Mouse (Mus musculus) liver, embryonic 14.5 days (tissue): ENCODE data around the gene Defb39. TPM values are rescaled to one million over a fixed set of nuclear protein-coding genes. Genes with fewer than 3 reads are reported as not detected.

Source experiments
- ATAC-seq: fragments of 200-750 bp; cut with Nextera tagmentation; 2 replicates; pipeline ENCODE4 v1.8.0; 2017; ENCODE audit warnings: moderate number of reproducible peaks, mild to moderate bottlenecking, moderate library complexity; ENCODE audit not compliant: insufficient read depth
- DNase-seq, 3 experiments: peaks; one replicate each; pipeline ENCODE4 v3.0.0-alpha.2; 2012 to 2013; ENCODE audit warnings: low read depth in 3 of 3, low spot score in 3 of 3
- H3K27ac ChIP-seq: fragments of 300-500 bp; sonication (generic); 2 replicates; pipeline ENCODE4 v1.5.1; 2014; ENCODE audit warnings: moderate library complexity, mild to moderate bottlenecking, control low read depth, inconsistent platforms
- H3K27me3 ChIP-seq: fragments of 300-500 bp; sonication (generic); 2 replicates; pipeline ENCODE4 v1.6.1; 2014; ENCODE audit warnings: mild to moderate bottlenecking, low read length, moderate library complexity; ENCODE audit not compliant: control insufficient read depth, insufficient read depth
- H3K36me3 ChIP-seq: fragments of 300-500 bp; sonication (generic); replicated peaks from 2 replicates; pipeline ENCODE4 v1.6.1; 2014; ENCODE audit warnings: low read depth; ENCODE audit not compliant: control insufficient read depth, insufficient read depth
- H3K4me1 ChIP-seq, 2 experiments: fragments of 200-500 bp in 1 of 2; fragments of 300-500 bp in 1 of 2; sonication (generic) in 1 of 2; replicated peaks; 2 replicates each; pipeline ENCODE4 v1.6.1; 2012 to 2014; ENCODE audit warnings: antibody characterized with exemption in 1 of 2, inconsistent platforms in 1 of 2, low read length in 1 of 2; ENCODE audit not compliant: control insufficient read depth in 2 of 2, insufficient read depth in 2 of 2
- H3K4me2 ChIP-seq: fragments of 300-500 bp; sonication (generic); 2 replicates; pipeline ENCODE4 v1.6.1; 2014; ENCODE audit warnings: low read depth, mild to moderate bottlenecking, control low read depth, moderate library complexity
- H3K4me3 ChIP-seq, 2 experiments: fragments of 200-500 bp in 1 of 2; fragments of 300-500 bp in 1 of 2; sonication (generic) in 1 of 2; 2 replicates each; pipeline ENCODE4 v1.5.1; 2012 to 2014; ENCODE audit warnings: low read depth in 2 of 2, low read length in 2 of 2, mild to moderate bottlenecking in 2 of 2, control low read depth in 1 of 2, inconsistent platforms in 1 of 2, moderate library complexity in 1 of 2; ENCODE audit not compliant: insufficient read depth in 1 of 2
- H3K9ac ChIP-seq: fragments of 300-500 bp; sonication (generic); replicated peaks from 2 replicates; pipeline ENCODE4 v1.6.1; 2014; ENCODE audit warnings: mild to moderate bottlenecking, control low read depth, moderate library complexity
- H3K9me3 ChIP-seq: fragments of 300-500 bp; sonication (generic); 2 replicates; pipeline ENCODE4 v1.6.1; 2016; ENCODE audit warnings: low read length, mixed read lengths; ENCODE audit not compliant: control insufficient read depth
- CTCF ChIP-seq: IDR thresholded peaks from 2 replicates; pipeline ENCODE4 v1.5.1; 2016; ENCODE audit warnings: antibody characterized with exemption, low read depth, control low read depth
- EP300 ChIP-seq: IDR thresholded peaks from 2 replicates; pipeline ENCODE4 v1.6.1; 2016; ENCODE audit warnings: antibody characterized with exemption, low read depth
- WGBS: fragments of 180-500 bp; shearing (Covaris S2); extraction: QIAGEN DNeasy Blood & Tissue Kit; methylation state at CpG from one replicate; pipeline ENCODE4 v1.1.7; 2014; ENCODE audit not compliant: insufficient replicate concordance; 5-methylcytosine and 5-hydroxymethylcytosine counted together
- polyA plus RNA-seq, 2 experiments: library from polyadenylated mRNA; depleted of rRNA in 1 of 2; stranded (reverse) in 1 of 2; unstranded in 1 of 2; fragments of >200 nt; fragmentation: Nextera tagmentation in 1 of 2; extraction: Ambion mirVana in 1 of 2; gene quantifications; 2 replicates each; pipeline versions ENCODE4 v1.2.1 to v1.2.3; 2012 to 2014

Gene Defb39
- polyA plus RNA-seq (2012; rRNA removed) (not detected in 2 replicates), polyA plus RNA-seq (2014; fragmentation: Nextera tagmentation; extraction: Ambion mirVana) (not detected in 2 replicates)

GRCm38 (mm10) chr8:19064710-19065109, at the start of gene Defb39:
Defb39 (minus strand) TSS chr8:19064810.
- Histone ChIP-seq H3K4me2 (no peak within 1 kb of the TSS), H3K4me1 (no peaks in the 10 kb centered on the region), H3K27me3 (no peaks in the 10 kb centered on the region), H3K9ac (no peak within 1 kb of the TSS), H3K9me3 (no peaks in the 10 kb centered on the region), H3K27ac (no peak within 1 kb of the TSS), H3K36me3 (no peaks in the 10 kb centered on the region), H3K4me3 (no peak within 1 kb of the TSS)
- ATAC-seq (no peak), DNase-seq (no peak)
- TF ChIP-seq EP300, result no peak
- 53% methylated on average over 1 of the region's 1 CpGs for WGBS

GRCm38 (mm10) chr8:19066013-19066412, 1.4 kb upstream of the Defb39 start:
- Histone ChIP-seq H3K9me3 (no peaks in the 10 kb centered on the region), H3K4me3 (no peak overlapping the region), H3K4me1 (no peaks in the 10 kb centered on the region), H3K9ac (no peak overlapping the region), H3K4me2 (no peak overlapping the region), H3K27me3 (no peaks in the 10 kb centered on the region), H3K27ac (no peak overlapping the region), H3K36me3 (no peaks in the 10 kb centered on the region)
- no peak for TF ChIP-seq EP300
- TF ChIP-seq CTCF, result no peak
- WGBS, result 39% methylated on average over 2 of the region's 2 CpGs
- ATAC-seq (no peak), DNase-seq (no peak)

GRCm38 (mm10) chr8:19062891-19063290, 1.7 kb downstream of the Defb39 start:
- Histone ChIP-seq H3K4me2 (no peak overlapping the region), H3K9me3 (no peaks in the 10 kb centered on the region), H3K9ac (no peak overlapping the region), H3K27me3 (no peaks in the 10 kb centered on the region), H3K27ac (no peak overlapping the region), H3K4me1 (no peaks in the 10 kb centered on the region), H3K4me3 (no peak overlapping the region), H3K36me3 (no peaks in the 10 kb centered on the region)
- DNase-seq (no peak), ATAC-seq (no peak)
- TF ChIP-seq EP300 (no peak), CTCF (no peak)

- no peak overlapping the region for H3K9ac ChIP-seq
- no peak overlapping the region for H3K4me2 ChIP-seq
- TF ChIP-seq CTCF, result no peak
- no peak for TF ChIP-seq EP300
- H3K9me3 ChIP-seq, result no peaks in the 10 kb centered on the region
- 80% methylated on average over 14 of the region's 14 CpGs for WGBS
- no peak overlapping the region for H3K4me3 ChIP-seq
- no peak for DNase-seq
- no peaks in the 10 kb centered on the region for H3K27me3 ChIP-seq
- H3K36me3 ChIP-seq, result no peaks in the 10 kb centered on the region
- H3K27ac ChIP-seq, result no peak overlapping the region
- no peaks in the 10 kb centered on the region for H3K4me1 ChIP-seq
- no peak for ATAC-seq
Observed at GRCm38 (mm10) chr8:19045242-19045641, 19.4 kb downstream of the Defb39 start.

GRCm38 (mm10) chr8:19026466-19026865, 38.1 kb downstream of the Defb39 start, which contains the start of gene Defb38:
Defb38 (minus strand) TSS chr8:19026566.
- Histone ChIP-seq H3K4me2 (no peak within 1 kb of the TSS), H3K4me3 (no peak within 1 kb of the TSS), H3K4me1 (no peaks in the 10 kb centered on the region), H3K27ac (no peak within 1 kb of the TSS), H3K9me3 (no peaks in the 10 kb centered on the region), H3K27me3 (no peaks in the 10 kb centered on the region), H3K36me3 (no peaks in the 10 kb centered on the region), H3K9ac (no peak within 1 kb of the TSS)
- WGBS, result 51% methylated on average over 1 of the region's 1 CpGs
- TF ChIP-seq EP300 (no peak), CTCF (no peak)
- ATAC-seq, result no peak
- DNase-seq, result no peak

Other genes with a start within 250 kb of the Defb39 start
- not detected in 2 replicates for gene Defb40, start 86.6 kb downstream of the Defb39 start, polyA plus RNA-seq (2012; rRNA removed)
- gene Defb40, start 86.6 kb downstream of the Defb39 start, polyA plus RNA-seq (2014; fragmentation: Nextera tagmentation; extraction: Ambion mirVana), result not detected in 2 replicates
- not detected in 2 replicates for gene Defb37, start 73.8 kb downstream of the Defb39 start, polyA plus RNA-seq (2012; rRNA removed)
- gene Defb37, start 73.8 kb downstream of the Defb39 start, polyA plus RNA-seq (2014; fragmentation: Nextera tagmentation; extraction: Ambion mirVana), result not detected in 2 replicates
- not detected in 2 replicates for gene Defb38, start 38.2 kb downstream of the Defb39 start, polyA plus RNA-seq (2012; rRNA removed)
- not detected in 2 replicates for gene Defb38, start 38.2 kb downstream of the Defb39 start, polyA plus RNA-seq (2014; fragmentation: Nextera tagmentation; extraction: Ambion mirVana)
- gene Defb12, start 50.0 kb upstream of the Defb39 start, polyA plus RNA-seq (2012; rRNA removed), result not detected in 2 replicates
- gene Defb12, start 50.0 kb upstream of the Defb39 start, polyA plus RNA-seq (2014; fragmentation: Nextera tagmentation; extraction: Ambion mirVana), result not detected in 2 replicates
- gene Defb34, start 58.9 kb upstream of the Defb39 start, polyA plus RNA-seq (2012; rRNA removed), result not detected in 2 replicates
- not detected in 2 replicates for gene Defb34, start 58.9 kb upstream of the Defb39 start, polyA plus RNA-seq (2014; fragmentation: Nextera tagmentation; extraction: Ambion mirVana)
- not detected in 2 replicates for gene Gm45826, start 76.0 kb upstream of the Defb39 start, polyA plus RNA-seq (2012; rRNA removed)
- not detected in 2 replicates for gene Gm45826, start 76.0 kb upstream of the Defb39 start, polyA plus RNA-seq (2014; fragmentation: Nextera tagmentation; extraction: Ambion mirVana)
- gene Defb14, start 129.5 kb upstream of the Defb39 start, polyA plus RNA-seq (2012; rRNA removed), result not detected in 2 replicates
- not detected in 2 replicates for gene Defb14, start 129.5 kb upstream of the Defb39 start, polyA plus RNA-seq (2014; fragmentation: Nextera tagmentation; extraction: Ambion mirVana)
- gene Defb4, start 133.9 kb upstream of the Defb39 start, polyA plus RNA-seq (2012; rRNA removed), result not detected in 2 replicates
- not detected in 2 replicates for gene Defb4, start 133.9 kb upstream of the Defb39 start, polyA plus RNA-seq (2014; fragmentation: Nextera tagmentation; extraction: Ambion mirVana)
- not detected in 2 replicates for gene Defb6, start 160.7 kb upstream of the Defb39 start, polyA plus RNA-seq (2012; rRNA removed)
- not detected in 2 replicates for gene Defb6, start 160.7 kb upstream of the Defb39 start, polyA plus RNA-seq (2014; fragmentation: Nextera tagmentation; extraction: Ambion mirVana)
- gene Defb46, start 175.1 kb upstream of the Defb39 start, polyA plus RNA-seq (2012; rRNA removed), result not detected in 2 replicates
- gene Defb46, start 175.1 kb upstream of the Defb39 start, polyA plus RNA-seq (2014; fragmentation: Nextera tagmentation; extraction: Ambion mirVana), result not detected in 2 replicates
- gene Defb5, start 182.8 kb upstream of the Defb39 start, polyA plus RNA-seq (2012; rRNA removed), result not detected in 2 replicates
- gene Defb5, start 182.8 kb upstream of the Defb39 start, polyA plus RNA-seq (2014; fragmentation: Nextera tagmentation; extraction: Ambion mirVana), result not detected in 2 replicates
- gene Defb3, start 228.6 kb upstream of the Defb39 start, polyA plus RNA-seq (2012; rRNA removed), result not detected in 2 replicates
- gene Defb3, start 228.6 kb upstream of the Defb39 start, polyA plus RNA-seq (2014; fragmentation: Nextera tagmentation; extraction: Ambion mirVana), result not detected in 2 replicates